Mouse (Mus musculus): ENCODE results near the gene Rnf181.

Gene Rnf181

DNA sequence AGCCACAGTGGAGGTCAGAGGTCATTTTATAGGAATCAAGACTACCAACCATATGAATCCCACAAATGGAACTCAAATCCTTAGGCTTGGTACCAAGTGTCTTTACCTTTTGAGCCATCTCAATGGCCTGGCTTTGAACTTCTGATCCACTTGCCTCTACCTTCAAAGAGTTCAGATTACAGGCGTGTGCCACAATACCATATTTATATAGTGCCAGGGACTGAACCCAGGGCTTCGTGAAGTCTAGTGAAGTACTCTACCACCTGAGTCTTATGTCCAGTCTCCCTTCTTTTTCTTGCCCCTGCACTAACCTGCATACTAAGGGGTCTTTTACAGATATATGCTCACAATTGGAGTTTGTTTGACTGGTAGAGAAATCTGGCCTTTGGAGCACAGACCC is 19.8 kb upstream of the Rnf181 start:
- intact Hi-C loops (cut with DNase I): no loop called here

DNA sequence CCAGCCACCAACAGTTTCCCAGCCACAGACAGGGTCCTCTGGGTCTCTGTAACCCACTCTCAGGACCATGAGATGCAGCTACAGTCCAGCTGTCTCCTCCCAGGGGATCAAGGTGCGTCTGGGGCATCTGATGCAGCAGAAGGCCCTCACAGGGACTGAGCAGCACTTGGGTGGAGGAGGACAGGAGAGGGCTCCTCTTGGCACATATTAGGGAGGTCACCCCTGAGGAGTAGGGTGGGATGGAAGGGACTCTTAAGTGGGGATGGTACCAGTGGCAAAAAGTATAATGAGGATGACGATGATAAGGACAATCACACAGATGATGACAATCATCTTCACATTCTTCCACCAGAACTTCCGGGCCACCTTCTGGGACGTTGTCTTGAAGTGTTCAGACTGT is 18.5 kb upstream of the Rnf181 start:
- intact Hi-C loops (cut with DNase I): no loop called here

DNA sequence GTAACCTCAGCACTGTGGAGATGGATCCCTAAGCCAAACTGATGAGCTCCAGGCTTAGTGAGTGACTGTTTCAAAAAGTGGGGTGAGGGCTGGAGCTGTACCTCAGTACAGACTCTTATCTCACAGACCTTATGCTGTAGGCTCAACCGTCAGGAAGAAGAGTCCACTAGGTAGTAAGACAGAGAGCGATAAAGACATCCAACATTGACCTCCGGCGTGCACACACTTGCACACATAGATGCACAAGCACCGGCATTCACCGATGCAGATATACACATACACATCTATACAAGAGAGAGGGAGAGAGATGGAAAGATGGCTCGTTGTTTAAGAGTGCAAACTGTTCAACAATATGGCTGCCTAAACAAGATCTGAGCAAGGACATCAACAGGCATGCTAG is 17.2 kb upstream of the Rnf181 start:
- intact Hi-C loops (cut with DNase I): no loop called here

DNA sequence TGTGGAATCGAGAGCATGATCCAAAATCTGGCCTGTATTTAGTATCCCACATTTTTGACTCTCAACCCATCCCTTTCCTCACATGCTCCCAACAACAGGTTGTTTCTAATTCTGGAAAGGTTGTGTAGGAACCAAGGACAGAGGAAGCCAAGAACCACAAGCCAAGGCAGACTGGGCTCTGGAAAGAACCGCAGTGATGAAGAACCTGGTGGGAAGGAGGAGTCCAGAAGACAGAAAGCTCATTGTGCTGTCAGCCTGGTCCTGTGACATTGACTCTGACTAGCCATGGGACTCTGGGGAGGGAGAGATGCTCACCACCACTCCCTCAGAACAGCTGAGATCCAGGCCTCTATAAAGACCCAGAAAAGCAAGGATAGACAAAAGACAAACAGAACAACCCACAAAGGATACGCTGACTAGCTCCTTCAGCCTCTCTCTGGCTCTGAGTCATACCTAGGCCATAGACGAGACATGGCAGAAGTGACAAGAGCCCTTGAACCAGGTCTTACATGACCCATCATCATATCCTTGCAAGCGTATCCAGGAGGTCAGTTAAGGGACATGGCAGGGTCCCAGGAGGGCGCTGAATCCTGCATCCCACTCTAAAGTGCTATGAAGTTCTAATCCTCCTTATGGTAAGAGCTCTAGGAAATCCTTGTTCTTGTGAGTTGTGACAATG is 16.5 kb upstream of the Rnf181 start:
- intact Hi-C loops (cut with DNase I): no loop called here

DNA sequence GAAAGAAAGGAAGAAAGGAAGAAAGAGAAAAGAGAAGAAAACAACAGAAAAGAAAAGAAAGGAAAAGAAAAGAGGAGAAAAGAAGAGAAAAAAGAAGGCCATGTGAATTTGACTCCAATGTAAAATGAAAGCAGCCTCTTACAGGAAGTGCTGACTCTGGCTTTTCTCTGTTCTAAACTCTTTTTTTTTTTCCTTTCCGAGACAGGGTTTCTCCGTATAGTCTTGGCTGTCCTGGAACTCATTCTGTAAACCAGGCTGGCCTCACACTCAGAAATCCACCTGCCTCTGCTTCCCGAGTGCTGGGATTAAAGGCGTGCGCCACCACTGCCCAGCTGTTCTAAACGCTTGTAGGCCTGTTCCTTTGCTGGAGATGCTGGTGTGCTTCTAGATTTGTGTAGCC is 15.7 kb upstream of the Rnf181 start:
- intact Hi-C loops (cut with DNase I): no loop called here

DNA sequence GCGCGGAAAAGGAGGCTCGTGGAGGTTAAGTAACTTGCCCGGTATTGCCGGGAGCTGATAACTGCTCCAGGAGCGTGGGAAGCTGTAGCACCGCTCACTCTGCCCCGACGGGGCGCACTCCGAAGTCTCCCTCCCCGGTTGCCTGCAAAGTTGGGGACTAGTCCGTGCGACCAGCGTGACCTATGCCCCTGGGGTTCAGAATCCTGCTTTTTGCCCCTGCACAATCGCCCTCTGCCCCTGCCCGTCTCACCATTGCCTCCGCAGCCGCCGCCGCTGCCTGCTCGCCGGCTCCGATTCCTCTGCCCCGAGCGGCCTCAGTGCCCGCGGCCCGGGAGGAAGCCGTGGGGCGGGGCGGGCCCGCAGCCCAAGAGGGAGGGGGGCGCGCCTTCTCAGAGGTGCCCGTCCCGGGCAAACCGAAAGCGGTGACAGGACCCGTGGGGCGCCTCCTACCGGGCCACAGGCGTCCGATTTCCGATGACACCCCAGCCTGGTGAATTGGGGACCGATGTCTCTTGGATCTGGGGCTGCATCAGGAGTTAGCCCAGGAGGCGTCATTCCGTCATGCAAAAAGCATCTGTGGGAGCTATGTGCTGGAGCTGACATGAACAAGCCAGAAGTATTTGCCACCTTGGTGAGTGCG is 13.5 kb upstream of the Rnf181 start, which contains the start of gene Vamp5:
Gene Vamp5 (minus strand): TSS at position 338 of the 640 bp plus-strand sequence.
- intact Hi-C loops (cut with DNase I): no loop called here

DNA sequence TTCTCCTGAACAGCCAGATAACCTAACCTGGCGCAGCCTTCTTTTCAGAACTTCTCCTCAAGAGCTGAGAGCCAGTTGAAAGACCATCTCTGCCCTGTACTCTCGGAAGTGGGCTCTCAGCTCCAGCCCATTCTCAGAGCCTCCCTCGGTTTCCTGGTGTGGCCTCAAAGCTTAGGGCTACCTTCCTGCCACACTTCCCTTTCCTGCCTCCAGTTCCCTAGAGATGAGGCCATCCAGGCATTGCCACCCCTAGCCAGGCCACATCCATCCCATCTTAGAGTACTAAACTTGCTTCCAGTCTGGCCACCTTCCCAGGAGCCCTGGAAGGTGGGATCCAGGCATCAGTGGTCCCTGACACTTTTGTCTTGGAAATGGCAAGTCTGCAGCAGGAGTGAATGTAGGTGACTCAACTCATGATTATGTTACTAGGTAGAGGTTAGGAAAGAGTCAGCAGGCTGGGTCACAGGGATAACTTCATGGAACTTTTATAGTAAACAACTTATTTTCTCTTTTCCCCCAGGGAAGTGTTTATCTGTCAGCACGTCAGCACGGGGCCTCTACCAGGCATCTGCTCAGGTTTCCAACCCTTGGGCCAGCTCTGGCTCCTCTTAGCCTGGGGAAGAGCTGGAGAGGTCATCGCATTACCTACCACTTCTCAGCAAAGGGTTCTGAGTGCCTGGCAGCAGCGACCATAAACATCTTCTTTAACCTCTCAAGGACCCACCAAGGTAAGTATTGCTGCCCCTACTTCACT is 12.8 kb upstream of the Rnf181 start:
- intact Hi-C loops (cut with DNase I): no loop called here

DNA sequence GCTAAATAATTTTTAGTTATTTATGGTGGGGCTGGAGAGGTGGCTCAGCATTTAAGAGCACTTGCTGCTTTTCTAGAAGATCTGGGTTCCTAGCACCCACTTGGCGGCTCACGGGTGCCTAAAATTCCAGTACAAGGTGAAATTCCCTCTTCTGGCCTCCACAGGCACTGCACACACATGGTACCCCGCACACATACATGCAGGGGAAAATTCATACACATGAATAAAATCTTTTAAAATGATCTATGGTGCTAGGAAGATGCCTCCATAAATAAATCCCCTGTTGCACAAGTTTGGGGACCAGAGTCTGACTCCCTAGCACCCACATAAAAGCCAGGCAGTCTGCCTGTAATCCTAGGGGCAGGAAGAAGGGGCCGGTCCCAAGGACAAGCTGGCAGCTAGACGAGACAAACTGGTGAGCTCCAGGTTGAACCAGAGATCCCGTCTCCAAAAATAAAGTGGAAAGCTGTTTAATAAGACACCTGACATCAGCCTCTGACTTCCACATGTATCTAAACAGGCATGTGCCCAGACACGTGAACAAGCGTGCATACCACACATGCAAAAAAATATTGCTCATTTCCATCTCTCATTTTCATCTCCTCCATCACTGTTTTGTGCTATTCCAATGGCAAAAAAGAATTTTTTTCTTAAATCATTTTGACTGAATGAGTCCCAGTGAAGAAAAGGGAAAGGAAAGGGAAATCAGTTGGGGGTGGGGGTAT is 11.9 kb upstream of the Rnf181 start:
- intact Hi-C loops (cut with DNase I): no loop called here

DNA sequence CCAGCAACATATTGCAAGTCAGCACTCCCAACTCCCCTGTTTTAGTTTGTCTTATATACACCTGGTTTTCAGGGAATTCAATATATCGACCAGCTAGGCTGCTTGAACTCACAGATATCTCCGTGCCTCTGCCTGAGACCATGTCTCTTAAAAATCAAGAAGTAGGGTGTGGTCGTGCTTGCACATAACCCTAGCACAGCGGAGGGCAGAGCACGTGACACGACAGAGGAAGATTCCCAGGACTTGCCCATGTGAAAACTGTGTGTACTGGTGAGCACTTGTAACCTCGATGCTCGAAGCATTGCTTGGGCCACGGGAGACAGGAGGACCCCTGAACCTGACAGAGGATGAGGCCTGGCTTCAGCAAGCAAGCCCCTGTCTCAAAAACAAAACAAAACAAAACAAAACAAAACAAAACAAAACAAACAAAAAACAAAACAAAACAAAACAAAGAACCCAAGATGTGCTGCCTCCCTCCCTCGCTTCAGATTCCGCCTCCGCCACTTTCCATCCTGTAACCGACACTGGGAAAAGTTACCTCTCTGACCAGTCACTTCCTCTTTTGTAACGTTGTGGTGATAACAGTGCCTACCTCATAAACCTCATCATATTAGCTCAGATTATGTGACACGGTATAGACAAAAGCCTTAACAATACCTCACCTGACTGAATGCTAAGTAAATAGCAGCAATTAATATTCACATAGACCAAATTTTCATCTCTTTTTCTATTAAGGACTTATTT is 8.2 kb upstream of the Rnf181 start:
- intact Hi-C loops (cut with DNase I): no loop called here

DNA sequence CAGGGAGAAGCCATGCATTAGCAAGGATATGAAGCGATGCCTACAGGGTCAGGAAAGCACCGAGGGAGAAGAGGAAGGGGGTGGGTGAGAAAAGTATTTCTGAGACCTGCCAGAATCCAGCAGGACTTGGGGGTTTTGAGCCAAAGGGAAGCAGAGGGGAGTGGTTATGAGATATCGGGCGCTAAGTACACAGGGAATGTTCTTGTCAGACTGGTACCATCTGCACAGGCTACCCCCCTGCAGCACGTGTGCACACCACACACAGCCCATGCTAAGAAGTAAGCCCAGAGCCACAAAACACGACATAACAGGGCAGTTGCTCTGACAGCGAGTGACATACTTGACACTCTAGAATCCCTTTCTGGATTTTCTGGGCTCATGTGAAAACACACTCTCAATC is 7.5 kb upstream of the Rnf181 start:
- intact Hi-C loops (cut with DNase I): no loop called here

DNA sequence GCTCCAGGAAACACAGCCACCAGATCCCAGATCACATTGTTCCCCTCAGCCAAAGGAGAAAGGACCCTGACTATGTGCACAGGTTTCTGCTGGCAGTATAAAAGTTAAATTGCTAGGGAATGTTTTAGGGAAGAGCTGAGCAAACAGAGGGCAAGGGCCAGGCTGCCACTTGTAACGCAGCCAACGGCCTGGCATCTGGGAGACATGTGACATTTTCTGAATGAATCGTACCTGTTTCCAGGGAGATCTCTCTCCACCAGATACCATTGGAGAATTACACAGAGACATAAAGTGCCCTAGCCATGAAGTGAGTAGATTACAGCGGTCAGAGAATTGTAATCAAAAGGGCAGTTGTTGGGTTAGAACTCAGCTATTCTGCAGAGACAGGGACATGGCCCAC is 6.4 kb upstream of the Rnf181 start:
- intact Hi-C loops (cut with DNase I): no loop called here

DNA sequence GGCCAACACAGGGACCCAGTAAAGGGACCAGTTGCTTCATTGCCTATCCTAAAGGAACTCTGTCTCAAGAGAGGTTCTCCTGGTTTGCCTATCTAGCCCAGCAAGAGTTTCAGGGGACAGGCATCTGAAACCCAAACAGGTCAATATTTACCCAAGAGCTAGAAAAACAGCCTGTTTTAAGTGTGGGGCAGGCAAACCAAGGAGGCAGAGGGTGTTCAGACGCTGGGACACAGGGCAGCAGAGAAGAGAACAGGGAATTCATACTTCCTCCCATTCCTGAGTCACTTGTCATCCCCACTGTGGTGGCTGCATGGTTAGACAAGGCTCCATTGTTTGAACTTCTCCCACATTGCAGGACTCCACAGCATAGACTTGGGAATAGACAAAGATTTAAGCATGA is 4.8 kb upstream of the Rnf181 start:
- intact Hi-C loops (cut with DNase I): no loop called here

DNA sequence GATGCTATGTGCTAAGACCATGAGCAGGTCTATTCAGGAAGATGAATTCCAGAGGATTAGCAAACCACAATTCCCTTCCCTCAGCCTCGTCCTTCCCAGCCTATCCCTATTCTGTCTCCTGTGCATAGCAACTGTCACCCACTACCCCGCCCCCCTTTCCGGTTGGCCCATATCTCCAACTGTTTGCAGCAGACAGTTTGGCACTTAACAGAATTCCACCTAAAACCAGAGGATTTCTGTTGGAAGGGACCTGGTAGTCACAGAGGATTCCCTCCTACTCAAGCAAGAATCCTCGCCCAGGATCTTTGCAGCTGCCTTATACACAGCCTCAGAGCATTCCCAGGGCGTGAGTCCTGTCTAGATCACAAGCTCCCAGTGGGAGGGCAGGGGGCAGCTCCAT is 4.4 kb upstream of the Rnf181 start:
- intact Hi-C loops (cut with DNase I): no loop called here

DNA sequence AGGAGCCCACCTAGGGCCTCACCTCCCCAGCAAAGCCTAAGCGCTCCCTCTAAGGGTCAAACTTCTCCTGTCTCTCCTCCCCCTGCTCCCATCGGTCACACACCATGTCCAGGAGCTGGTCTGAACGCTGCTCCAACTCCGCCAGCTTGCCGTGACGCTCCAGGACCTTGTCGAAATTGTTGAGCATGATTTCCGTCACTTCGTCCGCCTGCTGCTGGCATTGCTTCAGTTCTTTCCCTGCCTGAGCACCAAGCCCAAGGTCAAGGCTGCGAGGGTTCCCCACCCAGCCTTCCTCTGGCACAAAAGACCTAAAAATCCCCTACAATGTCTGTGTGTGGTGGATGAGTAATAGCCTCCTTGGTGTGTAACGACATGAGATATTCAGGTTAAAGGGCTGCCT is 3.3 kb upstream of the Rnf181 start:
- intact Hi-C loops (cut with DNase I): no loop called here

DNA sequence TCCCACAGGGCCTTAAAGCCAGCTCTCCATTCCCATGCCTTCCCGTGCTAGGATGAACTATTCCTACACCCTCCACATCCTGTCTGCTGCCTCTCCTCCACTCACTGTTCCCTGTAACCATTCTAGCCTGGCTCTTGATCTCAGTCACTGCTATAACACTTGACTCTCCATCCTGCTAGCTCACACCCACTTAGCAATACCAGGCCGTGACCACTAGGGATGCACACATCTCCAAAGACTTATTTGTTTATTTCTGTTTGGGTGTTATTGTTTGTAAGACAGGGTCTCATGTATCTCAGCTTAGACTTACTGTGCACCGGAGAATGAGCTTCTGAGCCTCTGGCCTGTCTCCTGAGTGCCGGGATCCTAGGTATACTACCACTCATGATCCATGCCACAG is 2.8 kb upstream of the Rnf181 start:
- intact Hi-C loops (cut with DNase I): no loop called here

DNA sequence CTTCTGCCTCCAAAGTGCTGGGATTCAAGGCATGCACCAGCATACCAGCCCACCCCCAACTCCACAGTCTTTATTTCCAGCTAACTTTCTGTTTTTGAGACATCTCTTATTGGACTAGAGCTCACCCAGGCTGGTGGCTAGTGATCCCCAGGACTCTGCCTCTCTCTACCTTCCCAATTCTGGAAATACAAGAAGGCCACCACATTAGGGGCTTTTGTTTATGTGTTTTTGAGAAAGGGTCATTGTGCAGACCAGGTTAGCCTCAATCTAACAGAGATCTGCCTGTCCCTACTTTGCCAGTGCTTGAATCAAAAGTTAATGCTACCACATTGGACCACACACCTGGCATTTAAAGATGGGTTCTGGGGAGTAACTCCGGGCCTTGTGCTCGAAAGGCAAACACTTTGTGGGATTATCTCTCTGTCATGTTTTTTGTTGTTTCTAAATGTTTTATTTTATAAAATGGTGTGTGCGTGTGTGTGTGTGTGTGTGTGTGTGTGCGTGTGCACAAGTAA is 761 bp upstream of the Rnf181 start:
- intact Hi-C loops (cut with DNase I): no loop called here

DNA sequence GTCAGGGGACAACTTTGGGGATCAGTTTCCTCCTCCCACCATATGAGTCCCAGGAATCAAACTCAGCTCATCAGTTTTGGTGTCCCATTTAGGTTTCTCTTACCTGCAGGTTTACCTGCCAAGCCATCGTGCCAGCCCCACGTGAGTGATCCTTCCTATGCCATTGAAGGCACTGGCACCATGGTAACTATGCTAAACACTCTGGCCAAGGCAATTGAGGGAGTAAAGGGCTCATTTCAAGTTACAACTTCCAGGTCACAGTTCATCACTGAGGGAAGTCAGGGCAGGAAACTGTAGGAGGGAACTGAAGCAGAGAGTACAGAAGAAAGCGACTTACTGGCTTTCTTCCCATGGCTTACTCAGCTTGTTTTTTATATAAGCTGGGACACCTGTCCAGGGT is 452 bp downstream of the Rnf181 start:
- intact Hi-C loops (cut with DNase I): no loop called here

DNA sequence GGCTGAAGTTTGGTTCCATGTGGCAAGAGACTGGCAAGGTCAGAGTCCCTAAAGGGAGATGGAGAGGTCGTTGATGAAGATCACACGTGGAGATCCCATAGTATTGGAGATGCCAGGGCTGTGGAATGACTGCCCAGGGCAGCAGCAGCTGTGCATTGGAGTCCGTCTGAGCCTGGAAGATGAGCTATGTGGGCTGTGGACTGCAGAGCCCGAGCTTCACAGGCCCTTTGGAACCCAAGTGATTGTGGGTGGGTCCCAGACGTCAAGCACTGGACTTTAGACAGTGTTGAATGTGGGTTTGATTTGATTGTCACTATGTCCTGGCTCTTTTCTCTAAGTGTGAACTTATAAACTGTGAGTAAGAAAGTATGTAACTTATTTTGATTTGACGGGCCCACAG is 1.8 kb downstream of the Rnf181 start:
- intact Hi-C loops (cut with DNase I): loop anchor here (5.0 kb wide), 1 partner anchor 42 kb away; no protein-coding TSS in a partner anchor

DNA sequence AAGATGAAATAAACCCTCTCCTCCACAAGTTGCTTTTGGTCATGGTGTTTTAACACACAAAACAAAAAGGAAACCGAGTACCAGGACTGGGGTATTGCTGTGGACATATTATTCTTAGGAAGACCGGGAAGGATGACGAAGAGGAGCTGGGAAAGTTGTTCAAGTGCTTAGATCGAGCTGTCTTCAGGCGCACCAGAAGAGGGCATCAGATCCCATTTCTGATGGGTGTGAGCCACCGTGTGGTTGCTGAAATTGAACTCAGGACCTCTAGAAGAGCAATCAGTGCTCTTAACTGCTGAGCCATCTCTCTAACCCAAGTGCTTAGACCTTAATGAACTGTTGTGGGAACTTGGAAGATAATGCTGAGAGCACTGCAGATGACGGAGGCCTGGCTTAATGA is 2.7 kb downstream of the Rnf181 start:
- intact Hi-C loops (cut with DNase I): loop anchor here (5.0 kb wide), 1 partner anchor 43 kb away; no protein-coding TSS in a partner anchor

DNA sequence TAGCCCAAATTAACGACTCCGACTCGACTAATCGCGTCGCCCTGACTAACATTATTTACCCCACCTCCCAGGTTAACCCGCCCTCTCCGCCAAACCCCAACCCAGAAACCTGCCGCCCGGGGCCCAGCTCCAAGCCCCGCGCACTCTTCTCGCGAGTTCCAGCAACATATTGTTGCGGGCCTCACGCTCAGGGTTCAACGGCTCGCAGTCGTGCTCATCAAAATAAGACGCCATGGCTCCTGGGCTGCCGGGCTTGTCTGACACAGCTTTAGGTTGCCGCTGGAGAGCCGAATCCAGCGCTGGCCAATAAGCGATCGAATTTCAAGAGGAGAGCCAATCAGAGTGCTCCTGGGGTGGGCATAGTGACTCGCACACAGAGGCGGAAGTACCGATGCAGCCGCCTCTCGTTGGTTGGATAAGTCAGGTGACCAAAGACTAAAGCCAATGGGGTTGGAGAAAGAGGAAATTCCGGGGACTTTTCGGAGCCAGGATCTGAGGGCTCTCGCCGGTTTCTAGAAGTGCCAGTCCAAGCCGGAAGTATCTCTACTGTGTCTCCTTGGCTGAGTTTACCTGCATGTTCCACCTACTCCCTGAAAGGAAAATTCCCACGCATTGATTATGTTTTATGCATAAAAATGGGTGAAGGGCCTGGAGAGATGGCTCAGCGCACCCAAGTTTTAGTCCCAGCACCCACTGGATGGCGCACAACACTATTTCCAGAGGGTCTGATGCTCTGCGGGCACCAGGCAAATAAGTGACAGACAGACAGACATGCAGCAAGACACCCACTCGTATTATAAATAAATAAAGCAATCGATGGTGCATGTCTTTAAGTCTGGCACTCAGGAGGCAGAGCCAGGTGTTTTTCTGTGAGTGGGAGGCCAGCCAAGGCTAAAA is 4.4 kb downstream of the Rnf181 start:
- intact Hi-C loops (cut with DNase I): loop anchor here (5.0 kb wide), 1 partner anchor 45 kb away; no protein-coding TSS in a partner anchor
